Mouse (Mus musculus) cerebellum, postnatal 4 days (tissue): Measurements from ENCODE around the gene Mrps2.
A peak's percentile ranks its signal among the peaks of the same experiment; 100 is the strongest.
"Not testable (repeated sequence)": the region's sequence is repeated elsewhere in the genome, so short reads cannot be mapped to it uniquely, and the experiment has no call there.

Source experiments
- DNase-seq, 2 experiments: peaks; one replicate each; pipeline ENCODE4 v3.0.0; 2022; ENCODE audit warnings: low spot score in 2 of 2, mixed read lengths in 1 of 2

Gene Mrps2

DNA sequence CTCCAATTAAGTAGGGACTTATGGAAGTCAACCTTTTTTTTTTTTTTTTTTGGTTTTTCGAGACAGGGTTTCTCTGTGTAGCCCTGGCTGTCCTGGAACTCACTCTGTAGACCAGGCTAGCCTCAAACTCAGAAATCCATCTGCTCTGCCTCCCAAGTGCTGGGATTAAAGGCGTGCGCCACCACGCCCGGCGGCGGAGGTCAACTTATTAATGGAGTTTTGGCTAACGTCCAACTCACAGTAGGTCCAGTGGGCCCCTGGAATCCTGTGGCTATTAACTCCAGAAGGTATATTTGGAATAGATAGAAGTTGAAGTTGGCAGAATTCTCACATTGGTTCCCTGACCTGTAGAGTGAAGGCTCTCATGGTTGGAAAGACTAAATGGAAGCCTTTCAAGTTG, 4.1 kb downstream of the Mrps2 start:
- DNase-seq: peak in 1 of 2 experiments; percentile 4

DNA sequence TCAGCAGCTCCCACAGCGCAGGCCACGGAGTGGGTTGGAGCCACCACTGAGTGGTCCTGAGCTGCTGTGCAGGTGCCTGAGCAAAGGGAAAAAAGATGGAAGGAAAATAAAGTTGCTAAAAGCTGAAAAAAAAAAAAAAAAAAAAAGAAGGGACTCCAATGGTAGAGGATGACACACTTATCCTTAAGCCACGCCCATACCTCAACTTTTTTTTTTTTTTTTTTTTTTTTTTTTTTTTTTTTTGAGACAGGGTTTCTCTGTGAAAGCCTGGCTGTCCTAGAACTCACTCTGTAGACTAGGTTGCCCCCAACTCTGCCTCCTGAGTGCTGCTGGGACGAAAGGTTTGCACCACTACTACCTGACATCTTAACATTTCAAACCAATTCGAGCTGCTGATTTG, 10.1 kb downstream of the Mrps2 start:
- DNase-seq: not testable (repeated sequence)

DNA sequence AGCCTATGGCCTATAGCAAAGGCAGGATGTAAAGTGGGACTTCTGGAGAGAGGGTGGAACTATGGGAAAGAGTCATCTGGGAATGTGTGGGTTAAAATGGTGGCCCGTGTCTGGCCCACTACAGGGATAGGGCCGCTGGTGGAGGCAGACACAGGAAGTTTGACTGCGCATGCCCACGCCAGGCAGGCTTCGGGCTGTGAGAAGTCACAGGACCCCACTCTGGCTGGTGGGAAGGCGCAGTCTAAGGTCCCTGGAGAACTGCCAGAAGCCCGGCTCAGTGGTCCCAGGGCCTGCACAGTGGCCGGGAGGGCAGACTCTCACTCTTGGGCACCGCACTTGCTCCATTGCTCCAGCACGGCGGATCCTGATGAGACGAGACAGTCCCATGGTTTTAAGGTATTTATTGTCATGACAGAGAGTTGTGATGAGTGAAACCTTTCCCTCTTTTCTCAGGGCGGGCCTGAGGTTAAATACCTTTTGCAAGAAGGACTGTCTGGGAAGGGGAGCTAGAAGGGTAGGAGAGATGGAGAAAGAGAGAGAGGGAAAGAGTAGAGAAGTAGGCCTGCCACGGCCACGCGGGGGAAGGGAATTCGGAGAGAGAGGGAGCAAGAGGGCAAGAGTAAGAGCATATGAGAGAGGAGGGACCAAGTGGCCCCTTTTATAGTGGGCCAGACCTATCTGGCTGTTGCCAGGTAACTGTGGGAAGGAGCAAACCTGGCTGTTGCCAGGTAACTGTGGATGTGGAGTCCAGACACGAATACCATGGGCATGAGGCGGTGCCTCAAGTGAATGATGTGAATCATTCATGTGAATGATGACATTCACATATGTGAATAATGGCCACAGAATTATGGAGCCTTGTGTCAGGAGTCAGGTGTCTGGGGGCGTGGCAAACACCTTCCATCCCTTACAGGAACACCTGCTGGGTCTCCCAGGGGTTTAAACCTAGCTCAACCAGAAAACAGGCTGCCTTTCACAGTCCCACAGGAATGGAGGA, 11.6 kb downstream of the Mrps2 start:
- DNase-seq: no peak

DNA sequence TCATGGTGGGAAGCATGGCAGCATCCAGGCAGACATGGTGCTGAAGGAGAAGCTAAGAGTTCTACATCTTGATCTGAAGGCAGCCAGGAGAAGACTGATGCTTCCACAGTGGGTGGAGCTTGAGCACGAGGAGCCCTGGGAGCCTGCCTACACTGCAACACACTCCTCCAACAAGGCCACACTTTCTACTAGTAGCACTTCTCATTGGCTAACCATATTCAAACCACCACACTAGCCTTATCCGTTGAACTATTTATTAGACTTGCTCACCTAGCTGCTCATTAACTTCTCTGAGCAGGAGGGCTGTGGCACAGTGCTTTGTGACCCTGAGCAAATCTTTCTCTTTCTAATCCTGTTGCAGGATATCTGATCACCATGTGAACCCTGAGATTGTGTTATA, 16.0 kb downstream of the Mrps2 start:
- DNase-seq: no peak

DNA sequence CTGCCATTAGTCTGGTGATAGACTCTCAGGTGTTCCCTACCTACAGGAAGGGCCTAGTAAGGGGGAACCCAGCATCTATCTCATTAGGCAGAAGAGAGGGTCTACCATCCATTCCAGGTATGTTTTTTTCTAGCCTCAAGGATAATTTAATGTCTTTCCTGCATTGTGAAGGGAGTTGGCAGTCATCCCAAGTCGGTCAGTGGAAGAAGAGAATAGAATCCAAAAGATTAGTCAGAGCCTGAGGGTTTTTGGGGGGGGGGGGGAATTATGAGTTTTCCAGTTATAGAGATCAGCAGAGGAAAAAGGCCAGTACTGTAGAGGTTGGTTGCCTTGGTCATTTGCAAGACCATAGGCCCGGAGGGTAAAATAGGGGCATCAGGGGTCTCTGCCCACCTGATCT, 26.7 kb downstream of the Mrps2 start:
- no peak for DNase-seq

DNA sequence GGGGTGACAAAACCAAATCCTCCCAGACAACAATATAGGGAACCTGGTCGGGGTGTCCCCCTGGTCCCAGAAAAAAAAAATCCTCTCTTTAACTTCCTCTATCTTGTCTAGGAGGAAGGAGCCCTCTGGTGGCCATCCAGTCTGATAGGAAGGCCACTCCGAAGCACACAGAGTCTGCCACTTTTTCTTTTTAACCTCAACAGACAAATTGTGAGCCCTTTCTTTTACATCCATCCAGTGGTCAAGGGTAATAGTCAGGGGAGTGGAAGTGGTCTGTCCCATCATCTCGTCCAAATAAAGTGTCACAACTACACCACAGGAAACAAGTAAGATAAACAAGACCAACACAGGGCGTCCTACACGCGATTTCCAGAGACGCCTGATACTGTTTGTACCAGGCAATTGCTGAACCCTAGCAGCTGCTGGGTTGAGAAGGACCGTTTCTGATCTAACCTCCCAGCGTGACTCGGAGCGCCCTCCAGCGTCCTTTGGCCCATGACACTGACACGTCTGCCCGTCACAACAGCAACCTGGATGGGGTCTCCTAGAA, 27.4 kb downstream of the Mrps2 start:
- DNase-seq: no peak

DNA sequence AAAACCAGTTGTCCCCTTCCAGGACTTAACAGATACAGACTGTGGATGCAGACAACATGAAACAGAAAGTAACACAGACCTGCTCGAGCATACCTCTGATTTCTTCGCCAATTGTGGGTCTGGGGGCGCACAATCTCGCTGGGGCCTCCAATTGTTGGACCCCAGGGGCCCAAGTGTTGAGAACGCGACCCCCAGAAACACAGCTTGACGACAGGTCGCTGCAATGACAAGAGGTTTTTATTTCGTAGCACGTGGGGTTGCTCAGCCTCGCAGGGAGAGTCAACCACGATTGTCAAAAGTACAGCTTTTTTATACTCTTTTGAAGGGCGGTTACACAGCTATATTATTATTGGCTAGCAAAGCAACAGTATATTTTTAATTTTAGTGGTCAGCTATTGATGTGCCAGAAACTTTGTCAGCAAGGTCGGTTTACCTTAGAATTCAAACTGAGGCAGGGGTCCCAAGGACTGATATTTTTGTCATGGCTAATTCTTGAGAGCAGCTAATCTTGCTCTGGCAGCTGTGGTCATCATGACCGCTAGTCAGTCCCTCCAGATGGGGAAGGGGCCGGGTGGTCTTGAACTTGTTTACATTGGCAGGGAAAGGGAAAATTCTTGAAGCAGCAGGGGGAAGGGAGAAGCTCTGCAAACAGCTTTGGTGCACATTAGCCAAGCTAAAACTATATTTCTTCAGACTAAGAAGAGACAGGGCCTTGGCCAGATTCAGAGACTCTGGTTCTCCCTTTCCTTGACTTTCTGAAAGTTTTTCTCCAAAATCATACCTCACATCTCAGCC, 28.1 kb downstream of the Mrps2 start:
- no peak for DNase-seq

DNA sequence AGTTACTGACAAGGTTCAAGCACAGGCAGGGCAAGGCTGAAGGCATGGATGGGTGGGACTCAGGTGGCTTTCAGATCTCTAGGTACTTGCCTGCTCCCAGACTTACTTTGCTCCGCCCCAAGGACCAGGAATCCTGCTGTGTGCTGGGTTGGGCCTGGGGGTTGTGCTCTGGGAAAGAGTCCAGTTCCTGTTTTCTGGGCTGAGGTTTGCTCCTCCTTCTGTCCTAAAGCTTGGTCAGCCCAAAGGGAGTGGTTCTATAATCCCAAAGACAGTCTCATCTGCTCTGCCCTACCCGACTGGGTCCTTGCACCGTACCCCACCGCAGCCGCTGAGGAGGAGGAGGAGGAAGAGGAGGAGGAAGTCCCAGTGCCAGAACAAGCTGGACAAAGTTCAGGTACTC, 28.8 kb downstream of the Mrps2 start, which contains the start of gene Gbgt1:
Gbgt1 (plus strand) TSS at position 221 of the 400 bp plus-strand sequence.
- no peak for DNase-seq

DNA sequence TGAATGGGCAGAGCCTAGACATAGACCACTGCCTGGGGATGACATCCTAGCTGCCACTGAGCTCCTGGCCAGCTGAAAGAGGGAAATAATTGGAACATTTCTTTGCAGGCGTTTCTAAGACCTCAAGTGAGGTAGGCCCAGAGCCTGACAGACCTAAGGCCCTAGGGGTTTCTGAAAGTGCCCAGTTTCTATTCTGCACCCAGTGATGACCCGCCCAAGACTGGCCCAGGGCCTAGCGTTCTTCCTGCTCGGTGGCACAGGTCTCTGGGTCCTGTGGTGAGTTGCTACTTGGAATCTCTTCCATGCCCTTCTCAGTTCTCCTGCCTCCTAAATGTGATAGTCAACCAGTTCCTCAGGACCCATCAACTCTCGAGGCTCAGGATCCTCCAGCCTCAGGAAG, 29.7 kb downstream of the Mrps2 start:
- DNase-seq: no peak

DNA sequence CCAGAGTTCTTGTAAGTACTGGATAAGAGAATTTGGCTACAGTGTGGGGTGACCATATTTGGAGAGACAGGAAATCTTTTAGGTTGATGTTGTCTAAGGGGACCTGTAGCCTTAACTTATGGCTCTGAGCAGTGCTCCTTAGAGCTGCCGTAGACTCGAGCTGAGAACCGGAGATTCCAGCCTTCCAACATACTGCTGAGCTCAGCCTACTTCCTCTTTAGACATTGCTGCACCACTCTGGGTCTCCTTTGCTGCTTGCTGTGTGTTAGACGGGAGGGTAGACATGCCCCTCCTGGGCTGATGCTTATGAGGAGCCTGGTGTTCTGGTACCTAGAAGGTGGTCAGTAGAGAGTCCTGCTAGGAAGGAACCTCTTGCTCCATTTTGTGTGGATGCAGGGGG, 30.6 kb downstream of the Mrps2 start:
- DNase-seq: no peak

DNA sequence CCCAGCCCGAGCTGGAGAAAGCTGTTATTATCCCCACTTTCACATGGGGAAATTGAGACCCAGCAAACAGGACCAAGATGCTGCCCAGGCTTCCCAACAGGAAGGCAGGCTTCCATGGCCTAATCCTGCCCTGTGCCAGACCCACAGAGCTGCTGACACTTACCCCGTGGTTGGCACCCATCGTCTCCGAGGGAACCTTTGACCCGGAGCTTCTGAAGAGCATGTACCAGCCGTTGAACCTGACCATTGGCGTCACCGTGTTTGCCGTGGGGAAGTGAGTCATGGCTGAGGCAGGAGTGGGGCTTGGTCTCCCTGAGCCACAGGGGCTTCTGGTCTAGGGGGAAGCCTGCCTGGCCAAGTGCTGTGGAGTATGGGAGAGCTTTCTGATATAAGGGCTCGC, 35.1 kb downstream of the Mrps2 start:
- no peak for DNase-seq

DNA sequence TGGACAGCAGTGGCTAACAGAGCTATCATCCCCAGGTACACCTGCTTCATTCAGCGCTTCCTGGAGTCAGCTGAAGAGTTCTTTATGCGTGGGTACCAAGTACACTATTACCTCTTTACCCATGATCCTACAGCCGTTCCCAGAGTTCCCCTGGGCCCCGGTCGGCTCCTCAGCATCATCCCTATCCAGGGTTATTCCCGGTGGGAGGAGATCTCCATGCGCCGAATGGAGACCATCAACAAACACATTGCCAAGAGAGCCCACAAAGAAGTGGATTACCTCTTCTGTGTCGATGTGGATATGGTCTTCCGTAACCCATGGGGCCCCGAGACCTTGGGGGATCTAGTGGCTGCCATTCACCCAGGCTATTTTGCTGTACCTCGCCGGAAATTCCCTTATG, 36.8 kb downstream of the Mrps2 start:
- DNase-seq: no peak

DNA sequence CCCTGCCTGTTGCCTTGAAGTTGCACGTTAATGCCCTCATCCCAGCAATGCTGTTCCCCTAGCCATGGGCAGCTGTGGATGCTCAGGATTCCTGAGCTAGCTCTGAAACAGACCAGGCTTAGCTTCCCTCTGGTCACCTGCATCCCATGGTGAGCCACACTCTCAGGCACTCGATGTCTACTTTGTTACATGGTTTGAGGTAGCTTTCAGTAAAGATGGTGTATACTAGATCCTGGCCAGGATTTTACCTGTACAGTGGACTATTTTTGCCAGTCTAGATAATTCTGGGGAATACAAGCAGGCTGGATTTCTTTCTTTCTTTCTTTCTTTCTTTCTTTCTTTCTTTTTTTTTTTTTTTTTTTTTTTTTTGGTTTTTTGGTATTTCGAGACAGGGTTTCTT, 37.9 kb downstream of the Mrps2 start, which contains the start of gene Gm10134:
Gm10134 (plus strand) TSS at position 301 of the 400 bp plus-strand sequence.
- DNase-seq: no peak

DNA sequence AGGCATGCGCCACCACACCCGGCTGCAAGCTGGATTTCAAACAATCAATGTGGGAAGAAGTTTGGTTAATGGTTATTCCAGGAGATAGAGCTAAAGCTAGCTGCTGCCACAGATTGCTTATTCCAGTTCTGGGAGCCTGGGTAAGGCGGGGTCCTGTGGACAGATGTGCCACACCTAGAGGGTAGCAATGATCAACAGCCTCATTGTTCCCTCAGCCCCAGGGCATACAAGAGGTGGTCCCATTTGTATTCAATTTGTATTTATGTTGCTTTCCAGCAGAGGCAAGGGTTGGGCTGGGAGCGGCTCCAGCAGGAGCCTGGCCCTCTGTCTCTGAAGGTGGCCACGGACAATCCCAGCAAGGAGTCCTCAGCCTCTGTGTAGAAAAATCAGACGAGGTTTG, 38.4 kb downstream of the Mrps2 start:
- DNase-seq: no peak

DNA sequence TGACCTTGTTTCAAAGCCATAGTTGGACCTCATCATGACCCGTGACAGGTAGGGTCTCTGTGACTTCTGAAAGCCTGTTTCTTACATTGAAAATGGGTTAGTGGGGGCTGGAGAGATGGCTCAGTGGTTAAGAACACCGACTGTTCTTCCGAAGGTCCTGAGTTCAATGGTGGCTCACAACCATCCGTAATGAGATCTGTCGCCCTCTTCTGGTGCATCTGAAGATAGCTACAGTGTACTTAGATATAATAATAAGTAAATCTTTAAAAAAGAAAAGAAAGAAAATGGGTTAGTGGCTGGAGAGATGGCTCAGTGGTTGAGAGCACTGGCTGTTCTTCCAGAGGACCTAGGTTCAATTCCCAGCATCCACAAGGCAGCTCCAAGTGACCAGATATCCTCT, 43.7 kb downstream of the Mrps2 start:
- DNase-seq: not testable (repeated sequence)

DNA sequence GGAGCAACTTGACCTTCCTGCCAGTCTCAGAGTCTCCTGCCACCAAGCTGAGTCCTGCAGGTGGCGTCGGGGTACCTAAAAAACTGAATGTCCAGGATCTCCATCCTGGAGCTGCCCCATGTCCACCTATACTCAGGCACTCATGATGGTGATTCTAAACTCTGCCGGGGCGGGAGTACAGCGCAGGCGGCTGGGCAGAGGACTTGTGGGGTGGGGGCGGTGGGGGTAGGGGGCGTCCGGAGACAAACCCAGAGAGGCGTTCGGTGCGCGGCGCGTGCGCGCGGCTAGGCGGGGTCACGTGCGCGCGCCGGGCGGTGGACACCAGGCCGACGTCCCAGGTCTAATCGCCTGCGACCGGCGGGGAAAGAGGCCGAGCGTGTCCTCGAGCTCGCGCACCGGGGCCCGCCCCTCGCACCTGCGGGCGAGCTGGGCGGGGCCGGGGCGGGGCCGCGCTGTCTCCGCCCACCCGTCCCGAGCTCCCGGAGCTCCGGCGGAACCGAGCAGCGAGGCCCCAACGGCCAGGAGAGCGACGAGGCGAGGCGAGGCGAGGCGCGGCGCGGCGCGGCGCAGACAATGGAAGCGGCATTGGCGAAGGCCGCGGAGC, 45.0 kb downstream of the Mrps2 start, which contains the start of gene Ralgds:
Ralgds (plus strand) TSS at position 328 of the 604 bp plus-strand sequence.
- peak; percentile 45 to 75 for DNase-seq

DNA sequence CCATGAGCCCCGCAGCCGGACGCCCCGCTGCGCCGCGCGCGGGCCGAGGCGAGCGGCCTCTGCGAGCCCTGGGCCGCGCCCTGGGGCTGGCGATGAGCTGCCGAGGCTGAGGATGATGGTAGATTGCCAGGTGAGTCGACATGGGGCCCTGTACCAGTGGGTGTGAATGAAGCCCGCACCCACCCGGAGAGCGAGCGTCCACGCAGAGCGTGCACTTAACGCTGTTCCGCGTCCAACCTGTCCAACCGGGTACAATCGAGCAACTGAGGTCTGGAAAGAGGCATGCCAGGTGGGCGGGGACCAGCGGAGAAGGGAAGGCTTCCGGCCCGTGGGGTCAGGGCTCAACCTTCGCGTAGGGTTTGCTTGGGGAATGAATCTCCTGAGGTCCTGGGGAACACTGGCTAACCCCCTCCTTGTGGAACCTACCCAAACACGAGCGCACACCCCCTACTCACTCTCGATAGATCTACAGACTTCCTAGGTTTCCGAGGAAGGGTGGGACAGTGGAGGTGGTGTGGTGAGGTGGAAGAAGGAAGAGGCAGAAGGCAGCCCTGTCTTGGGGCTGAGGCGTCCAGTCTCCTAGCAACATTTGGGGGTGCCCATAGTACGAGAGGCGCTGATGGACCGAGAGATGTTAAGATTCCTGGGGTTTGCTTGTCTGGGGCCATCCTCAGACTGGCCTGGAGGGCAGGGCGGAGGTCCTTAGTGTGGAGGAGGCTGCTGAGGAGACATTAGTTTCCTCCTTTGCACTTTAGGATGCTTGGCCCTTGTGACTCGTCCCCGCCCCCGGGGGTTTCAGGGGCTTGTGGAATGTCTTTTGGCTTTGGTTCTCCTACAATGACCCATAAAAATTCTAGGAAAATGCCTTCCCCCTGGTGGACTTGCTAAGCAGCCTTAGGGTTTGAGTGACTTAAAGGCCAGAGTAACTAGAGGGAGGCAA, 45.8 kb downstream of the Mrps2 start:
- peak in 1 of 2 experiments; percentile 20 for DNase-seq

DNA sequence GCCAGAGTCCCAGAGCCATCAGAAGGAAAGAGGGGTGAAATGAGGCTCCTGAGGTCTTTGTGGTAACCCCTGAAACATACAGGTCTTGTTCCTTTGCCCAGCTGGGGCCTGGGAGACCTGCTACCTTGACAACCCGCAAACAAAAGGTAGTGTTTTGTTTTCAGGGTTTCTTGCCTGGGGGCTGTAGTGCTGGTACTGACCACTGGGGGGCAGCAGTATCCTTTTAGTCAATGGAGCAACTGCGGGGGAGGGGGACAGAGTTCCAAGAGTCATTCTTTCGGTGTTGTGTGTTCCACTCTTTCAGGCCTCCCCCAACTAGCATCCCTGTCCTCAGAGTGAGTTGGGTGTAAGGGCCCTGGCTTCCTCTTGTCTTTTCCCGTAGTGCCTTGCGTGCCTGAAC, 46.6 kb downstream of the Mrps2 start:
- DNase-seq: peak; percentile 80 to 89

DNA sequence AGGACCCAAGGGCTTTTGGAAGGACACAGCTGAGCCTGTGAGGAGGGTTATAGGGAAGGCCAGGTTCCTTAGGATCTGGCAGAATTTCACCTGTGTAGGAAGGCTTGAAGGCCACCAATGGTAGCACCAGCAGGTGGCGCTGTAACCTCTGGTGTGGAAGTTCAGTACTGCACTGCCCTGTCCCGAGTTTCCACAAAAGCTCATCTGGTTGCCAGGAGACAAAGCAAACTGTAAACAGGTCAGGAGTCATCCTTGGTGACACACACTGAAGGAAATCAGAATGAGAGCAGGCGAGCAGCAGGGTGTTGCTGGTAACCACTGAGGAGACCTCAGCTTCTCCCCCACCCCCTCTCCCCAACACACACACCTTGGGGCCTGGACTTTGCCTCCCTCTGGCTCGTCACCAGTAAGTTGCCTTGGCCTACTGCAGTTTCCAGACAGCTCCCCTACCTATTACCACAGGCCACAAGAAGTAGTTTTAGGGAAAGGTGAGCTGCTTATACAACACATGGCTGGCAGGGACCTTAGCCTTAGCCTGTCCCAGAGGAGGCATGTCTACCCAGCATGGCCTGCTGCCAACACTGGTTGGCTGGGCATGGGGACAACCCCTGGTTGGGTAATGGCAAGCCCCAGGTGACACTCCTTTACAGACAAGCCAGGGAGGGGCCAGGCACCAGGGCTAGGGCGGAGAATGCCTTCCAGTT, 49.5 kb downstream of the Mrps2 start:
- DNase-seq: peak in 1 of 2 experiments; percentile 77

DNA sequence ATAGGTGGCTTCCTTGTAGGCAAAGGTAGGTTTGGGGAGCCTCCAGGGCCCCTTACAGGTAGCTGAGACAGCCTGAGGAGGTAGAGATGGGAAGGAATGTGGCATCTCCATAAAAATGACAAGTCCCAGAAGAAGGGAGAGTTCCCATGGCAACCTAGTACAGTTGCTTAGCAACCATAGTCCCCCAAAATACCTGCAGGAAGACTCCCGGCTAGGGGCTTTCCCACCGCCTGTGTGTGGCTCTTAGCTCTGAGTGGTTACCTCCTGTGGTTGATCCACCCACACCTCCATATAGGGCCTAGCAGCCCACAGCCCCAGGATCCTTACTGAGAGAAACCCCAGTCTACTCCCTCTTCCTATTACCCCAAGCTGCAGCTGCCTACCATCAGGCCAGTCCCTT, 50.4 kb downstream of the Mrps2 start:
- no peak for DNase-seq
